Comparison of ENCODE assay signal across 18 mouse cellular contexts in genomic region chr8:56564399-56565047, GRCm38 (mm10). TPM values are rescaled to one million over a fixed set of nuclear protein-coding genes. Genes with fewer than 3 reads are reported as not detected.
DNase-seq lines count a peak whose midpoint lies in the region; ATAC-seq and TF ChIP-seq lines count a peak whose summit lies in the region.
"Had no signal": no experiment of that assay in that cellular context is flagged by ENCODE, and none has a peak within 500 bp of the region (broad histone marks: within the 10 kb centered on the region; RNA-seq: fewer than 3 reads in every experiment).

No protein-coding gene starts in this region.

- no peak for TF ChIP-seq CTCF in liver, adult 2 months (IDR thresholded peaks at IDR 0.05; ENCODE audit: low read depth, low read length)

- TF ChIP-seq POLR2A in liver, adult 2 months (IDR thresholded peaks at IDR 0.05; ENCODE audit: extremely low read depth, insufficient read depth, low read length): no peak

- H3K4me2 ChIP-seq in liver, embryonic 12.5 days: no peak overlapping the region
- H3K4me2 ChIP-seq in midbrain, embryonic 16.5 days (ENCODE audit: low read length): no peak overlapping the region
- H3K4me2 ChIP-seq: embryonic facial prominence, embryonic 13.5 days; heart, embryonic 12.5 days; midbrain, embryonic 11.5 days had no signal

- no peak overlapping the region for H3K9ac ChIP-seq in liver, adult 2 months (ENCODE audit: low read depth, low read length)
- no peak overlapping the region for H3K9ac ChIP-seq in liver, embryonic 12.5 days
- no peak overlapping the region for H3K9ac ChIP-seq in midbrain, embryonic 16.5 days (ENCODE audit: low read depth, low read length)
- H3K9ac ChIP-seq: embryonic facial prominence, embryonic 13.5 days; heart, embryonic 12.5 days had no signal

- DNase-seq in liver, adult 2 months (ENCODE audit: extremely low read depth, low read depth, low spot score): peak; percentile 95
- peak; percentile 67 to 69 for DNase-seq in adrenal gland, postnatal 36 days
- DNase-seq in cerebellum, adult 9-11 months: peak; percentile 47
- DNase-seq in kidney, postnatal 36 days: peak; percentile 54 to 62
- DNase-seq in gastrocnemius, postnatal 25 days: no peak
- DNase-seq in urinary bladder, postnatal 14 days (ENCODE audit: low spot score): no peak
- DNase-seq: gastrocnemius, postnatal 36 days; heart, postnatal 36 days; lung, postnatal 10 days; thymus, postnatal 25 days had no signal

- H3K27me3 ChIP-seq in liver, adult 2 months (ENCODE audit: control insufficient read depth, insufficient read depth, low read length): no peaks in the 10 kb centered on the region
- no peaks in the 10 kb centered on the region for H3K27me3 ChIP-seq in liver, embryonic 12.5 days (replicated peaks)
- H3K27me3 ChIP-seq in midbrain, embryonic 16.5 days (ENCODE audit: control insufficient read depth, insufficient read depth, low read depth, low read length): no peaks in the 10 kb centered on the region
- H3K27me3 ChIP-seq: embryonic facial prominence, embryonic 13.5 days; heart, embryonic 12.5 days had no signal

- H3K27ac ChIP-seq in liver, adult 2 months (replicated peaks; ENCODE audit: insufficient read depth, low read depth, low read length): peak overlapping the region; percentile 26
- no peak overlapping the region for H3K27ac ChIP-seq in liver, embryonic 12.5 days
- H3K27ac ChIP-seq in midbrain, embryonic 16.5 days (ENCODE audit: low read length): no peak overlapping the region
- H3K27ac ChIP-seq: embryonic facial prominence, embryonic 13.5 days; layer of hippocampus, adult 2 months; stomach, postnatal 0 days had no signal

- H3K36me3 ChIP-seq in liver, adult 2 months (ENCODE audit: control insufficient read depth, insufficient read depth, low read length): peaks cover 12% of the 10 kb centered on the region
- peaks cover 7% of the 10 kb centered on the region; the same call in 1 of the 2 replicates for H3K36me3 ChIP-seq in liver, embryonic 12.5 days
- no peaks in the 10 kb centered on the region; the same call in 1 of the 2 replicates for H3K36me3 ChIP-seq in midbrain, embryonic 16.5 days (ENCODE audit: control insufficient read depth, insufficient read depth, low read length)

- peaks cover 24% of the 10 kb centered on the region; the same call in 1 of the 2 replicates for H3K79me2 ChIP-seq in liver, adult 2 months (ENCODE audit: control insufficient read depth, insufficient read depth, low read length)

- WGBS in liver, adult 2 months: 21% methylated on average over 4 of the region's 4 CpGs
- WGBS in liver, embryonic 12.5 days (ENCODE audit: insufficient replicate concordance): 68% methylated on average over 4 of the region's 4 CpGs
- WGBS in midbrain, embryonic 16.5 days: 94% methylated on average over 4 of the region's 4 CpGs

- no peak for ATAC-seq in liver, embryonic 12.5 days
- ATAC-seq in midbrain, embryonic 16.5 days: no peak
- ATAC-seq: CD4-positive, CD25-positive, alpha-beta regulatory T cell, adult 4 months had no signal

- peaks cover 10% of the 10 kb centered on the region for H3K4me1 ChIP-seq in liver, adult 2 months (ENCODE audit: control insufficient read depth, insufficient read depth, low read length)
- H3K4me1 ChIP-seq in liver, embryonic 12.5 days: no peaks in the 10 kb centered on the region
- no peaks in the 10 kb centered on the region for H3K4me1 ChIP-seq in midbrain, embryonic 16.5 days (ENCODE audit: control insufficient read depth, insufficient read depth, low read length)
- H3K4me1 ChIP-seq: embryonic facial prominence, embryonic 13.5 days; heart, embryonic 12.5 days had no signal

- no peak overlapping the region for H3K4me3 ChIP-seq in liver, adult 2 months (ENCODE audit: insufficient read depth, low read depth, low read length)
- no peak overlapping the region for H3K4me3 ChIP-seq in liver, embryonic 12.5 days
- H3K4me3 ChIP-seq in midbrain, embryonic 16.5 days (ENCODE audit: low read depth, low read length): no peak overlapping the region
- H3K4me3 ChIP-seq: embryonic facial prominence, embryonic 13.5 days; heart, embryonic 12.5 days; layer of hippocampus, adult 2 months had no signal

- H3K9me3 ChIP-seq in liver, embryonic 12.5 days (replicated peaks): no peaks in the 10 kb centered on the region
- no peaks in the 10 kb centered on the region for H3K9me3 ChIP-seq in midbrain, embryonic 16.5 days (replicated peaks; ENCODE audit: control insufficient read depth, low read length, poor library complexity, severe bottlenecking)
- H3K9me3 ChIP-seq: embryonic facial prominence, embryonic 13.5 days; heart, embryonic 12.5 days had no signal

RNA-seq across cellular contexts. Expression of gene Fbxo8, which starts 13.6 kb away (rescaled TPM):
- total RNA-seq in liver, adult 2 months (2014; rRNA removed): 45.4 and 55.1 TPM in 2 replicates
- polyA plus RNA-seq in liver, adult 2 months (2012; rRNA removed): 42.4 and 50.3 TPM in 2 replicates
- 42.1 and 45.0 TPM in 2 replicates for polyA plus RNA-seq in liver, embryonic 12.5 days (2016; fragmentation: Nextera tagmentation; extraction: Ambion mirVana)
- total RNA-seq in adrenal gland, postnatal 36 days (2021): 10 to 100 TPM; 48.3 to 60.2 TPM
- 10 to 100 TPM; 19.9 to 20.1 TPM for total RNA-seq in gastrocnemius, postnatal 25 days (2021)
- polyA plus RNA-seq in midbrain, embryonic 16.5 days (2015; fragmentation: Nextera tagmentation; extraction: Ambion mirVana): 39.4 and 41.3 TPM in 2 replicates

RNA-seq across cellular contexts. Expression of gene Cep44, which starts 13.7 kb away (rescaled TPM):
- 24.0 and 27.1 TPM in 2 replicates for total RNA-seq in liver, adult 2 months (2014; rRNA removed)
- polyA plus RNA-seq in liver, adult 2 months (2012; rRNA removed): 7.5 and 9.1 TPM in 2 replicates
- polyA plus RNA-seq in liver, embryonic 12.5 days (2016; fragmentation: Nextera tagmentation; extraction: Ambion mirVana): 26.3 and 27.1 TPM in 2 replicates
- total RNA-seq in adrenal gland, postnatal 36 days (2021): 10 to 100 TPM; 18.0 to 18.9 TPM
- 1 to 10 TPM; 7.2 to 8.2 TPM for total RNA-seq in gastrocnemius, postnatal 25 days (2021)
- polyA plus RNA-seq in midbrain, embryonic 16.5 days (2015; fragmentation: Nextera tagmentation; extraction: Ambion mirVana): 21.7 and 23.1 TPM in 2 replicates

Comparison
In these comparisons a context has a peak if more than half of its experiments do, and no peak if none do; other contexts are left out.
1. DNase-seq: peak in liver, adult 2 months (single experiment), adrenal gland, postnatal 36 days (2 of 2), cerebellum, adult 9-11 months (single experiment) and kidney, postnatal 36 days (2 of 2); none in gastrocnemius, postnatal 25 days (single experiment) and urinary bladder, postnatal 14 days (single experiment).